ENCODE assay signal across 20 mouse cellular contexts in the genomic region with DNA sequence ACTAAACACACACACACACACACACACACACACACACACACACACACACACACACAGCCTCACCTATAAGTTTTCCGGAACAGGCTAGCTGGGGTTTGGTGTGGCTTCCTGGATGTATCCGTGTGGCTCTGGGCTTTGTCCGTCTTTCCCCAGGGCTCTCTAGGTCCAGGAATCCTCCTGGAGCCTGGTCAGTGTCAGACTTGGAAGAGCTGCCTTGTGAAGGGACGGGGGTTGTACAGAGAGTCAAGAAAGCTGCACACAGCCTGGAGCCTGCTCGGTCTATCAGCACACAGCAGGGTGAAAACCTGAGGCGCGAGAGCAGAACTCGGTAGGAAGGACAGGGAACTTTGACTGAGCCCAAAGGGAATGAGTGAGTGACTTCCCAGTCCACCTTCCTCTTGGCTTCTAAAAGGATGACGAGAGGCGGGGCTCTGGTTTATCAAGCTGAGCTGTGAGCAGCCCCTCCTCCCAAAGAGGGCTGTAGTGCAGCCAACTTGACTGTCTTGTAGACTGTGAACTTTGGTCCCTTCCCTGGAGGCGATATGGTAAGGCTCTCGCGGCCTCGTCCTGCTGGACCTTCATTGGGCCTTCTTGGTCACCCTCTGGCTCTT.
A peak's percentile ranks its signal among the peaks of the same experiment; 100 is the strongest.
DNase-seq lines count a peak whose midpoint lies in the region; ATAC-seq and TF ChIP-seq lines count a peak whose summit lies in the region.
"Had no signal": no experiment of that assay in that cellular context is flagged by ENCODE, and none has a peak within 500 bp of the region (broad histone marks: within the 10 kb centered on the region; RNA-seq: fewer than 3 reads in every experiment).

No protein-coding gene starts in this region.

- no peak overlapping the region for H3K27ac ChIP-seq in heart, embryonic 11.5 days (ENCODE audit: low read depth, low read length)
- H3K27ac ChIP-seq in heart, embryonic 15.5 days: no peak overlapping the region
- H3K27ac ChIP-seq in heart, adult 2 months: no peak overlapping the region
- H3K27ac ChIP-seq in stomach, embryonic 15.5 days: no peak overlapping the region
- H3K27ac ChIP-seq in stomach, postnatal 0 days (replicated peaks): no peak overlapping the region
- H3K27ac ChIP-seq: embryonic facial prominence, embryonic 13.5 days; forebrain, embryonic 12.5 days; hindbrain, embryonic 10.5 days; hindbrain, embryonic 14.5 days; kidney, embryonic 15.5 days had no signal

- peak overlapping the region; percentile 46 for H3K4me2 ChIP-seq in heart, embryonic 11.5 days
- H3K4me2 ChIP-seq in heart, embryonic 15.5 days: peak overlapping the region; percentile 35
- no peak overlapping the region for H3K4me2 ChIP-seq in stomach, embryonic 15.5 days
- no peak overlapping the region for H3K4me2 ChIP-seq in stomach, postnatal 0 days (replicated peaks; ENCODE audit: low read depth)
- H3K4me2 ChIP-seq: embryonic facial prominence, embryonic 13.5 days; forebrain, embryonic 12.5 days; hindbrain, embryonic 14.5 days; kidney, embryonic 15.5 days had no signal

- no peak for ATAC-seq in heart, embryonic 11.5 days (replicated peaks; ENCODE audit: insufficient number of reproducible peaks, low FRiP score, low TSS enrichment)
- ATAC-seq in heart, embryonic 15.5 days (replicated peaks; ENCODE audit: insufficient number of reproducible peaks, insufficient read depth, low FRiP score, low read depth): no peak
- peak; percentile 56; the same call in 1 of the 2 replicates for ATAC-seq in stomach, embryonic 15.5 days (ENCODE audit: insufficient read depth, low FRiP score, low read depth)
- no peak for ATAC-seq in stomach, postnatal 0 days (ENCODE audit: low FRiP score, low TSS enrichment)
- ATAC-seq: forebrain, embryonic 16.5 days had no signal

- peak overlapping the region; percentile 6; the same call in 1 of the 2 replicates for H3K4me3 ChIP-seq in heart, embryonic 11.5 days (ENCODE audit: low read depth, low read length)
- 0 out of 2 replicates have a peak overlapping the region, but pooled peaks have one; percentile 10 for H3K4me3 ChIP-seq in heart, embryonic 15.5 days
- no peak overlapping the region for H3K4me3 ChIP-seq in heart, adult 2 months
- no peak overlapping the region for H3K4me3 ChIP-seq in stomach, embryonic 15.5 days (replicated peaks)
- no peak overlapping the region for H3K4me3 ChIP-seq in stomach, postnatal 0 days (ENCODE audit: low read depth, low read length)
- H3K4me3 ChIP-seq: embryonic facial prominence, embryonic 13.5 days; forebrain, embryonic 12.5 days; hindbrain, embryonic 10.5 days; kidney, embryonic 15.5 days had no signal

- no peak for TF ChIP-seq CTCF in heart, adult 2 months (IDR thresholded peaks at IDR 0.05)
- TF ChIP-seq CTCF in stomach, postnatal 0 days (IDR thresholded peaks at IDR 0.05; ENCODE audit: low read depth): no peak

- no peaks in the 10 kb centered on the region for H3K27me3 ChIP-seq in heart, embryonic 11.5 days (ENCODE audit: control insufficient read depth, insufficient read depth, low read length)
- H3K27me3 ChIP-seq in heart, embryonic 15.5 days: no peaks in the 10 kb centered on the region
- H3K27me3 ChIP-seq in heart, adult 2 months (ENCODE audit: control insufficient read depth, insufficient read depth, low read length): no peaks in the 10 kb centered on the region
- H3K27me3 ChIP-seq in stomach, embryonic 15.5 days (replicated peaks): no peaks in the 10 kb centered on the region
- no peaks in the 10 kb centered on the region for H3K27me3 ChIP-seq in stomach, postnatal 0 days (ENCODE audit: control insufficient read depth, insufficient read depth, low read length)
- H3K27me3 ChIP-seq: embryonic facial prominence, embryonic 13.5 days had no signal

- H3K4me1 ChIP-seq in heart, embryonic 11.5 days (ENCODE audit: control insufficient read depth, insufficient read depth, low read length): 0 out of 2 replicates have a peak, but pooled peaks cover 5% of the 10 kb centered on the region
- H3K4me1 ChIP-seq in heart, embryonic 15.5 days (replicated peaks): peaks cover 12% of the 10 kb centered on the region
- no peaks in the 10 kb centered on the region for H3K4me1 ChIP-seq in heart, adult 2 months (ENCODE audit: control insufficient read depth, insufficient read depth, low read length)
- no peaks in the 10 kb centered on the region for H3K4me1 ChIP-seq in stomach, embryonic 15.5 days
- no peaks in the 10 kb centered on the region for H3K4me1 ChIP-seq in stomach, postnatal 0 days (replicated peaks; ENCODE audit: control insufficient read depth, insufficient read depth)
- H3K4me1 ChIP-seq: embryonic facial prominence, embryonic 13.5 days; kidney, embryonic 15.5 days had no signal

- TF ChIP-seq POLR2A in heart, adult 2 months (IDR thresholded peaks at IDR 0.05; ENCODE audit: insufficient read depth, low read depth, low read length): no peak

- no peaks in the 10 kb centered on the region for H3K9me3 ChIP-seq in heart, embryonic 11.5 days (replicated peaks; ENCODE audit: control insufficient read depth, low read length)
- H3K9me3 ChIP-seq in heart, embryonic 15.5 days (replicated peaks): no peaks in the 10 kb centered on the region
- no peaks in the 10 kb centered on the region for H3K9me3 ChIP-seq in stomach, embryonic 15.5 days
- H3K9me3 ChIP-seq in stomach, postnatal 0 days (ENCODE audit: control insufficient read depth, low read length): no peaks in the 10 kb centered on the region
- H3K9me3 ChIP-seq: embryonic facial prominence, embryonic 13.5 days; forebrain, embryonic 12.5 days; hindbrain, embryonic 10.5 days; kidney, embryonic 15.5 days had no signal

- 35% methylated on average over 14 of the region's 14 CpGs for WGBS in heart, embryonic 11.5 days (ENCODE audit: insufficient replicate concordance)
- 43% methylated on average over 14 of the region's 14 CpGs for WGBS in heart, embryonic 15.5 days
- WGBS in heart, adult 2 months: 46% methylated on average over 14 of the region's 14 CpGs
- 71% methylated on average over 14 of the region's 14 CpGs for WGBS in stomach, embryonic 15.5 days
- WGBS in stomach, postnatal 0 days: 65% methylated on average over 14 of the region's 14 CpGs

- H3K9ac ChIP-seq in heart, embryonic 11.5 days (ENCODE audit: low read depth, low read length): no peak overlapping the region
- no peak overlapping the region for H3K9ac ChIP-seq in heart, embryonic 15.5 days
- no peak overlapping the region for H3K9ac ChIP-seq in heart, adult 2 months (ENCODE audit: low read depth, low read length)
- H3K9ac ChIP-seq in stomach, embryonic 15.5 days: no peak overlapping the region
- no peak overlapping the region for H3K9ac ChIP-seq in stomach, postnatal 0 days (ENCODE audit: low read length)
- H3K9ac ChIP-seq: embryonic facial prominence, embryonic 13.5 days; forebrain, embryonic 12.5 days; hindbrain, embryonic 14.5 days; kidney, embryonic 15.5 days had no signal

- no peaks in the 10 kb centered on the region for H3K36me3 ChIP-seq in heart, embryonic 11.5 days (ENCODE audit: control insufficient read depth, insufficient read depth, low read length)
- H3K36me3 ChIP-seq in heart, embryonic 15.5 days: no peaks in the 10 kb centered on the region
- no peaks in the 10 kb centered on the region for H3K36me3 ChIP-seq in heart, adult 2 months (ENCODE audit: control insufficient read depth, insufficient read depth, low read length)
- no peaks in the 10 kb centered on the region for H3K36me3 ChIP-seq in stomach, embryonic 15.5 days
- no peaks in the 10 kb centered on the region for H3K36me3 ChIP-seq in stomach, postnatal 0 days (ENCODE audit: control insufficient read depth, insufficient read depth, low read length)
- H3K36me3 ChIP-seq: embryonic facial prominence, embryonic 13.5 days; forebrain, embryonic 12.5 days; hindbrain, embryonic 10.5 days; kidney, embryonic 15.5 days had no signal

- no peak for TF ChIP-seq EP300 in heart, adult 2 months (IDR thresholded peaks at IDR 0.05; ENCODE audit: insufficient read depth, low read depth, low read length)
- no peak for TF ChIP-seq EP300 in stomach, postnatal 0 days (optimal IDR thresholded peaks at IDR 0.05)

- no peak for DNase-seq in heart, postnatal 10 days
- no peak for DNase-seq in heart, adult 2 months
- no peak for DNase-seq in stomach, postnatal 0 days (ENCODE audit: low spot score)
- DNase-seq in yolk sac, embryonic 10.5 days (ENCODE audit: low spot score): peak; percentile 73
- no peak for DNase-seq in adrenal gland, postnatal 4 days (ENCODE audit: low spot score in 2 of 2)
- DNase-seq: adrenal gland, postnatal 10 days; cerebellum, adult 11-12 months; cerebellum, adult 9-11 months; cerebellum, postnatal 36 days; gastrocnemius, postnatal 10 days; kidney, adult 18-20 months had no signal

- intact Hi-C loops in heart, postnatal 10 days (cut with DNase I): no loop called here
- intact Hi-C loops in heart, adult 2 months (cut with DNase I): no loop called here

- no peaks in the 10 kb centered on the region for H3K79me2 ChIP-seq in heart, adult 2 months (replicated peaks; ENCODE audit: control insufficient read depth, insufficient read depth, low read length)

Comparison
In these comparisons a context has a peak if more than half of its experiments do, and no peak if none do; other contexts are left out.
1. H3K4me3 ChIP-seq: peak in heart, embryonic 11.5 days (single experiment) and heart, embryonic 15.5 days (single experiment); none in heart, adult 2 months (single experiment), stomach, embryonic 15.5 days (single experiment) and stomach, postnatal 0 days (single experiment).
2. H3K4me2 ChIP-seq: peak in heart, embryonic 11.5 days (single experiment) and heart, embryonic 15.5 days (single experiment); none in stomach, embryonic 15.5 days (single experiment) and stomach, postnatal 0 days (single experiment).